Mouse (Mus musculus) adrenal gland (tissue): ENCODE data around the gene Pgd.
"Not testable (repeated sequence)": the region's sequence is repeated elsewhere in the genome, so short reads cannot be mapped to it uniquely, and the experiment has no call there.

Source experiments
- intact Hi-C: fragments of 180-260 bp; cut with DNase I; formaldehyde crosslinking; loops from one replicate; pipeline ENCODE4 v1.15.1; 2025

Pgd gene

GRCm38 (mm10) chr4:149136116-149136850 lies 30.3 kb downstream of the Pgd start:
- intact Hi-C loops: loop anchor here (2.0 kb wide), 1 partner anchor 59 kb away; no protein-coding TSS in a partner anchor

GRCm38 (mm10) chr4:149133395-149133794 lies 33.2 kb downstream of the Pgd start:
- intact Hi-C loops: no loop called here

DNA sequence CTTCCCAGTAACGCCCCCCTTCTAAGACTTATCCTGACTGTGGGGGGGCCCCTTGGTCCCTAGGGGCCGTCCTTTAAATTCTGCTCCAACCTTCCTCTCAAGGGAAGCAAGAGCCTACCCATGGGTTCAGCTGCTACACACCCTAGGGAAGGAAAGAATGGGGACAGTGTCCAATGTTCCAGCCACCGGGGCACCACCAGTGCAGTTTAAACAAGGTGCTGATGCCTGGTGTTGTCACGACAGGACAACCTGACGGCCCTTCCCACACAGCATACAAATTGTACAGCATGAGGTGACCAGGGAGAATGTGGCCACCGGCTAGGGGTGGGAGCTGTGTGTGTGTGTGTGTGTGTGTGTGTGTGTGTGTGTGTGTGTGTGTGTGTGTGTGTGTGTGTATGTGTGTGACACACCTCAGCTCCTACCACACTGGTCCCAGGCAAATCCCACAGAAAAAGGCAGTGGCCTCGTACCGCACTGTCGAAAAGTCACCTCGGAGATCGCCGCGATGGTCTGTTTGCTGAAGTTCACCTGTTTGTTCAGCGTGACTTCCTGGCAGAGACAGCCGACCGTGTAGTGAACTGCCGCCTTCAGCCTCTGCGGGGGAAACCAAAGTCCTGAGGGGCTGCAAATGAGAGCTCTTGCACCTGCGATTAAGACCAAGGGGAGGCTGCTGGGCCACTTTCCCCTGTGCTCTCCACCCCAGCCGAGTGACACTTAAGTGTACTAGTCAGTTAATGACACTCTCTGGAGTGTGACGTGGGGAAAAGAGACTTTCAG lies 34.6 kb downstream of the Pgd start:
- intact Hi-C loops: no loop called here

- intact Hi-C loops: no loop called here
These were observed 35.4 kb downstream of the Pgd start for GRCm38 (mm10) chr4:149131021-149131752.

DNA sequence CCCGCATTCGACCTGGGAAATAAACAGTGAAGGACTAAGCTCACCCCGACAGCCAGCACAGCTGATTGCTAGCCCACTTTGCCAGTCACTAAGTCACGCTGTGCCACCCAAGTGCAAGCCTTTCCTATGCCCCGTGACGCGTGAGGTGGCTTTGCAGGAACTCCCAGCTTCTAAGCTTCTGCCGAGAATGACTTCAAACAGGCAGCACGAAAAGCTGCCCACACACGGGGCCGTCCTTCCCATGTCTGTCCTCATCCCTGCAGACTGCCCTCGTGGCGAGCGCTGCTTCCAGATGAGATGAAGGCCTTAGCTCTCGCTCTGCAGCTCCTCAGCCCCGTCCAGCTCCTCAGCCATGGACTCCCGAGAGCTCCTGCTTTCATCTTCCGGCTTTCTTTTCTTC lies 38.1 kb downstream of the Pgd start:
- intact Hi-C loops: no loop called here

DNA sequence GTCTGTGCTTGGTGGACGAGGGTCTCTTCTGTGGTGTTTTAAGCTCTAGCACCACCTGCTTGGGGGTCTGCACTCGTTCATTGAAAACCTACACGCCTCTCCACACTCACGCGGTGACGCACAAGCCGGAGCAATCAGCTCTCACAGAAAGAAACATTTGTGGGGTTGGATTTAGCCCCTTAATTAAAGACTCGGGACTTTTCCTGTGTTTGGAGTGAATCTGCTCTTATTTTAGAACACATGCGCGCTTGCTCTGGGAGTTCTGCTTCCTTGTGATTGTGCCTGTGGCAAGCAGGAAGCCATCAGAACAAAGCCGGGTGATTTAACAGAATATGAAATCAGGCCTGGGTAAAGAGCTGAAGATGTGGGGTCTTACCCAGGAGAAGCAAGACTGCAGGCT lies 39.9 kb downstream of the Pgd start, which contains the start of gene Cort:
Gene Cort (minus strand): TSS at position 101 of the 400 bp plus-strand sequence.
- intact Hi-C loops: no loop called here

- intact Hi-C loops: no loop called here
These were observed 40.5 kb downstream of the Pgd start for GRCm38 (mm10) chr4:149126115-149126509.

DNA sequence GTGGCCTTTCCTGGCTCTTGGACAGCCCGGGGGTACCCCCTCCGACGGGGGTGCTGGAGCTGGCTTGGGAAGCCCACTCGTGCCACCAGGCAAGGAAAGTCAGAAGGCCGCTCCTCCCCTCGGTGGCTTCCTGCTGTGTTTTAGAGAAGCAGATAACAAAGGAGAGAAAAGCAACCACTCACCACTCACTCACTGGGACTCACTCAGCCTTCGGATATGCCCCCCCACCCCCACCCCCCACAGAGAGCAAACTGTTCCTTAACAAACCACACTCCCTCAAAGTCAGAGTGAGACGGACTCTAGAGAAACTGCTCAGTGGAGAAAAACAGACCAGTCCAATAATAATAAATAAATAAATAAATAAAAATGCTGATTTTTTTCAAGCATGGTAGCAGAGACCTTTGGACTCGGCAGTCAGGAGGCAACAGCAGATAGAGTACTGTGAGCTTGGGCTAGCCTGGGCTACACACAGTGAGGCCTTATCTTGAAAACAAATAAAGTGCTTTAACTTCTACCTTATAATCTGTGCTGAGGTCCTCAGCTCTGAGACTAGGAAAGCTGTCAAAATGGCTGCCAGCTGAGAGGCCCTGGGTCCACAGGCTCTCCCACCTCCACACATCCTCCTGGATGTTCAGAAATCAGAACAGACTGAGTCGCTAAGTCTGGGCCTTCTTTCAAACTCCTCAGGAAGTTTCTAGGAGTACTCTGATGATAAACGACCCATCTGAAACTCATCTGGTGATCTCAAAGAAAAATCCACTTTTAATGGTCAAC lies 41.0 kb downstream of the Pgd start:
- intact Hi-C loops: no loop called here

- intact Hi-C loops: no loop called here
These were observed 43.1 kb downstream of the Pgd start for GRCm38 (mm10) chr4:149123432-149123831.

- intact Hi-C loops: not testable (repeated sequence)
These were observed 46.5 kb downstream of the Pgd start for GRCm38 (mm10) chr4:149119978-149120562.

GRCm38 (mm10) chr4:149103875-149104561 lies 62.6 kb downstream of the Pgd start, which contains the start of gene Dffa:
TSS of gene Dffa (plus strand) at chr4:149104146.
- intact Hi-C loops: no loop called here

DNA sequence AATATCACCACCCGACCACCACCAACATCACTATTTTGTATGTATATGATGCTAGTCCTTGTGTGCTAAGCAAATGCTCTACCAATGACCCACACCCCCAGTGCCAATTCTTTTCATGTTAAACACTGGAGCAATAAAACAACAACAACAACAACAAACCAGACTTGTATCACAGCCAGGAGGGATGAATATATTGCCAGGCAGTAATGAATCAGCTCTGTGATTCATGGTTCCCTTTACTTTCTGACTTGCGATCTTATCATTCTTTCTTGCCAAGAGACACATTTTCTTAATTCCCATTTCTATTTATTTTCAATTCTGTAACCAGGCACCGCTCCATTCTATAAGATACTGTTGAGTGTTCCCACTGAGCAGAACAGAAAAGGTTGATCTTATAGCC lies 65.1 kb downstream of the Pgd start:
- intact Hi-C loops: no loop called here

- intact Hi-C loops: not testable (repeated sequence)
These were observed 66.1 kb downstream of the Pgd start for GRCm38 (mm10) chr4:149100449-149100848.
